Mouse (Mus musculus): Measurements from ENCODE around the gene Atp6v0a4.

Atp6v0a4 gene

GRCm38 (mm10) chr6:38080364-38080763, 44.0 kb downstream of the Atp6v0a4 start:
- peak; percentile 22 for DNase-seq (ENCODE audit: low read depth, low spot score)

- no peak for DNase-seq (ENCODE audit: low read depth, low spot score)
Observed at GRCm38 (mm10) chr6:38073592-38073991, 50.8 kb downstream of the Atp6v0a4 start.

GRCm38 (mm10) chr6:38072137-38072796, 52.1 kb downstream of the Atp6v0a4 start:
- DNase-seq (ENCODE audit: low read depth, low spot score): no peak

GRCm38 (mm10) chr6:38071256-38071655, 53.1 kb downstream of the Atp6v0a4 start:
- no peak for DNase-seq (ENCODE audit: low read depth, low spot score)

- DNase-seq (ENCODE audit: low read depth, low spot score): peak; percentile 81
Observed at GRCm38 (mm10) chr6:38066215-38066614, 58.2 kb downstream of the Atp6v0a4 start.

- DNase-seq (ENCODE audit: low read depth, low spot score): peak; percentile 80
Observed at GRCm38 (mm10) chr6:38065501-38066122, 58.8 kb downstream of the Atp6v0a4 start.

- peak; percentile 64 for DNase-seq (ENCODE audit: low read depth, low spot score)
Observed at GRCm38 (mm10) chr6:38065122-38065500, 59.3 kb downstream of the Atp6v0a4 start.

- DNase-seq (ENCODE audit: low read depth, low spot score): no peak
Observed at GRCm38 (mm10) chr6:38064621-38065020, 59.8 kb downstream of the Atp6v0a4 start.

- no peak for DNase-seq (ENCODE audit: low read depth, low spot score)
Observed at GRCm38 (mm10) chr6:38058805-38059204, 65.6 kb downstream of the Atp6v0a4 start.

GRCm38 (mm10) chr6:38055471-38056330, 68.7 kb downstream of the Atp6v0a4 start:
- DNase-seq (ENCODE audit: low read depth, low spot score): no peak

GRCm38 (mm10) chr6:38049601-38050000, 74.8 kb downstream of the Atp6v0a4 start:
- DNase-seq (ENCODE audit: low read depth, low spot score): no peak

- DNase-seq (ENCODE audit: low read depth, low spot score): no peak
Observed at GRCm38 (mm10) chr6:38048800-38049561, 75.4 kb downstream of the Atp6v0a4 start.

GRCm38 (mm10) chr6:38048003-38048402, 76.4 kb downstream of the Atp6v0a4 start:
- no peak for DNase-seq (ENCODE audit: low read depth, low spot score)

GRCm38 (mm10) chr6:38046838-38047237, 77.5 kb downstream of the Atp6v0a4 start, which contains the start of gene Svopl:
Svopl (minus strand) TSS chr6:38046996.
- no peak for DNase-seq (ENCODE audit: low read depth, low spot score)

- no peak for DNase-seq (ENCODE audit: low read depth, low spot score)
Observed at GRCm38 (mm10) chr6:38032801-38033566, 91.4 kb downstream of the Atp6v0a4 start.

- DNase-seq (ENCODE audit: low read depth, low spot score): peak; percentile 42
Observed at GRCm38 (mm10) chr6:38031924-38032540, 92.4 kb downstream of the Atp6v0a4 start.

- DNase-seq (ENCODE audit: low read depth, low spot score): no peak
Observed at GRCm38 (mm10) chr6:38028205-38028604, 96.2 kb downstream of the Atp6v0a4 start.

GRCm38 (mm10) chr6:38027771-38028170, 96.6 kb downstream of the Atp6v0a4 start:
- no peak for DNase-seq (ENCODE audit: low read depth, low spot score)

- DNase-seq (ENCODE audit: low read depth, low spot score): peak; percentile 6
Observed at GRCm38 (mm10) chr6:38023284-38023683, 101.1 kb downstream of the Atp6v0a4 start.

GRCm38 (mm10) chr6:38021406-38021805, 103.0 kb downstream of the Atp6v0a4 start:
- no peak for DNase-seq (ENCODE audit: low read depth, low spot score)
